Mouse (Mus musculus) heart, embryonic 16.5 days (tissue): ENCODE results near the gene H3f3a. TPM values are rescaled to one million over a fixed set of nuclear protein-coding genes. Genes with fewer than 3 reads are reported as not detected.

Experiments
- ATAC-seq: fragments of 200-750 bp; cut with Nextera tagmentation; replicated peaks from 2 replicates; pipeline ENCODE4 v1.8.0; 2017; ENCODE audit warnings: moderate number of reproducible peaks; ENCODE audit not compliant: insufficient read depth, low FRiP score; ENCODE audit errors: extremely low read depth
- H3K27ac ChIP-seq: fragments of 300-500 bp; sonication (generic); 2 replicates; pipeline ENCODE4 v1.5.1; 2014; ENCODE audit warnings: mild to moderate bottlenecking, low read length, control low read depth, moderate library complexity
- H3K27me3 ChIP-seq: fragments of 300-500 bp; sonication (generic); 2 replicates; pipeline ENCODE4 v1.6.1; 2014; ENCODE audit warnings: low read length, mixed read lengths; ENCODE audit not compliant: control insufficient read depth, insufficient read depth
- H3K36me3 ChIP-seq: fragments of 300-500 bp; sonication (generic); 2 replicates; pipeline ENCODE4 v1.6.1; 2014; ENCODE audit not compliant: control insufficient read depth, insufficient read depth
- H3K4me1 ChIP-seq: fragments of 300-500 bp; sonication (generic); 2 replicates; pipeline ENCODE4 v1.6.1; 2014; ENCODE audit warnings: low read length, mixed read lengths; ENCODE audit not compliant: control insufficient read depth, insufficient read depth
- H3K4me2 ChIP-seq: fragments of 300-500 bp; sonication (generic); 2 replicates; pipeline ENCODE4 v1.6.1; 2014; ENCODE audit warnings: low read depth, mild to moderate bottlenecking, control low read depth, low read length
- H3K4me3 ChIP-seq: fragments of 300-500 bp; sonication (generic); 2 replicates; pipeline ENCODE4 v1.5.1; 2014; ENCODE audit warnings: mild to moderate bottlenecking, control low read depth, low read length
- H3K9ac ChIP-seq: fragments of 300-500 bp; sonication (generic); 2 replicates; pipeline ENCODE4 v1.6.1; 2014; ENCODE audit warnings: low read length, control low read depth
- H3K9me3 ChIP-seq: fragments of 300-500 bp; sonication (generic); replicated peaks from 2 replicates; pipeline ENCODE4 v1.6.1; 2016; ENCODE audit warnings: low read length; ENCODE audit not compliant: control insufficient read depth
- WGBS: fragments of 180-500 bp; shearing (Covaris S2); extraction: QIAGEN DNeasy Blood & Tissue Kit; methylation state at CpG from one replicate; pipeline ENCODE4 v1.1.7; 2014; 5-methylcytosine and 5-hydroxymethylcytosine counted together
- polyA plus RNA-seq: library from polyadenylated mRNA; unstranded; fragments of >200 nt; fragmentation: Nextera tagmentation; extraction: Ambion mirVana; gene quantifications from 2 replicates; pipeline ENCODE4 v1.2.1, GENCODE M21; 2015

H3f3a gene
- polyA plus RNA-seq, 1 experiment from 2014 or later: 1,475 TPM

- Histone ChIP-seq H3K27me3 (no peaks in the 10 kb centered on the region), H3K4me3 (peak overlapping the region; percentile 95), H3K36me3 (peaks cover 14% of the 10 kb centered on the region), H3K4me1 (peaks cover 21% of the 10 kb centered on the region), H3K4me2 (peak overlapping the region; percentile 61), H3K9me3 (no peaks in the 10 kb centered on the region), H3K9ac (peak overlapping the region; percentile 99), H3K27ac (peak overlapping the region; percentile 99)
- WGBS: under 1% methylated on average over 71 of the region's 71 CpGs
- ATAC-seq: peak; percentile 20
These were observed 1.0 kb downstream of the H3f3a start for GRCm38 (mm10) chr1:180812463-180813408.

- no peaks in the 10 kb centered on the region for H3K27me3 ChIP-seq
- peaks cover 21% of the 10 kb centered on the region for H3K4me1 ChIP-seq
- peak overlapping the region; percentile 61 for H3K4me2 ChIP-seq
- no peak for ATAC-seq
- peak overlapping the region; percentile 99 for H3K27ac ChIP-seq
- H3K9me3 ChIP-seq: no peaks in the 10 kb centered on the region
- peak overlapping the region; percentile 95 for H3K4me3 ChIP-seq
- peak overlapping the region; percentile 99 for H3K9ac ChIP-seq
- WGBS: 2% methylated on average over 27 of the region's 27 CpGs
- peaks cover 23% of the 10 kb centered on the region for H3K36me3 ChIP-seq
These were observed 1.9 kb downstream of the H3f3a start for GRCm38 (mm10) chr1:180811596-180812462.

- H3K4me1 ChIP-seq: peaks cover 21% of the 10 kb centered on the region
- 67% methylated on average over 7 of the region's 7 CpGs for WGBS
- no peaks in the 10 kb centered on the region for H3K9me3 ChIP-seq
- H3K9ac ChIP-seq: no peak overlapping the region
- peak overlapping the region; percentile 44 for H3K4me2 ChIP-seq
- peak overlapping the region; percentile 36 for H3K4me3 ChIP-seq
- no peak for ATAC-seq
- no peak overlapping the region for H3K27ac ChIP-seq
- H3K27me3 ChIP-seq: no peaks in the 10 kb centered on the region
- H3K36me3 ChIP-seq: peaks cover 31% of the 10 kb centered on the region
These were observed 2.8 kb downstream of the H3f3a start for GRCm38 (mm10) chr1:180810976-180811375.

GRCm38 (mm10) chr1:180808831-180809230, 4.9 kb downstream of the H3f3a start:
- no peak overlapping the region for H3K4me2 ChIP-seq
- H3K4me3 ChIP-seq: no peak overlapping the region
- 64% methylated on average over 5 of the region's 5 CpGs for WGBS
- H3K27me3 ChIP-seq: no peaks in the 10 kb centered on the region
- no peak for ATAC-seq
- H3K27ac ChIP-seq: no peak overlapping the region
- peaks cover 51% of the 10 kb centered on the region for H3K36me3 ChIP-seq
- no peak overlapping the region for H3K9ac ChIP-seq
- H3K4me1 ChIP-seq: peaks cover 16% of the 10 kb centered on the region
- no peaks in the 10 kb centered on the region for H3K9me3 ChIP-seq

- Histone ChIP-seq H3K4me3 (no peak overlapping the region), H3K4me2 (no peak overlapping the region), H3K27ac (no peak overlapping the region), H3K36me3 (peaks cover 59% of the 10 kb centered on the region), H3K27me3 (no peaks in the 10 kb centered on the region), H3K9me3 (no peaks in the 10 kb centered on the region), H3K4me1 (peaks cover 2% of the 10 kb centered on the region), H3K9ac (no peak overlapping the region)
- 88% methylated on average over 6 of the region's 6 CpGs for WGBS
- no peak for ATAC-seq
These were observed 9.9 kb downstream of the H3f3a start for GRCm38 (mm10) chr1:180803881-180804280.

- H3K4me1 ChIP-seq: no peaks in the 10 kb centered on the region
- no peak overlapping the region for H3K4me3 ChIP-seq
- H3K27ac ChIP-seq: peak overlapping the region; percentile 0
- WGBS: 52% methylated on average over 3 of the region's 3 CpGs
- H3K4me2 ChIP-seq: no peak overlapping the region
- no peaks in the 10 kb centered on the region for H3K27me3 ChIP-seq
- no peak for ATAC-seq
- no peak overlapping the region for H3K9ac ChIP-seq
- H3K36me3 ChIP-seq: peaks cover 43% of the 10 kb centered on the region
- H3K9me3 ChIP-seq: 0 out of 2 replicates have a peak, but pooled peaks cover 2% of the 10 kb centered on the region
These were observed 12.2 kb downstream of the H3f3a start for GRCm38 (mm10) chr1:180801466-180801994.

- 48% methylated on average over 2 of the region's 2 CpGs for WGBS
- Histone ChIP-seq H3K4me2 (no peak overlapping the region), H3K4me3 (no peak overlapping the region), H3K9me3 (0 out of 2 replicates have a peak, but pooled peaks cover 2% of the 10 kb centered on the region), H3K36me3 (peaks cover 37% of the 10 kb centered on the region), H3K9ac (no peak overlapping the region), H3K4me1 (no peaks in the 10 kb centered on the region), H3K27ac (no peak overlapping the region), H3K27me3 (no peaks in the 10 kb centered on the region)
- no peak for ATAC-seq
These were observed 12.9 kb downstream of the H3f3a start for GRCm38 (mm10) chr1:180800814-180801213.

GRCm38 (mm10) chr1:180800022-180800421, 13.7 kb downstream of the H3f3a start:
- Histone ChIP-seq H3K4me1 (no peaks in the 10 kb centered on the region), H3K9ac (no peak overlapping the region), H3K4me2 (no peak overlapping the region), H3K4me3 (no peak overlapping the region), H3K27me3 (no peaks in the 10 kb centered on the region), H3K27ac (no peak overlapping the region), H3K36me3 (peaks cover 29% of the 10 kb centered on the region), H3K9me3 (0 out of 2 replicates have a peak, but pooled peaks cover 2% of the 10 kb centered on the region)
- 95% methylated on average over 5 of the region's 5 CpGs for WGBS
- ATAC-seq: no peak
